Mouse (Mus musculus): Measurements from ENCODE around the gene Tbxas1.

DNA sequence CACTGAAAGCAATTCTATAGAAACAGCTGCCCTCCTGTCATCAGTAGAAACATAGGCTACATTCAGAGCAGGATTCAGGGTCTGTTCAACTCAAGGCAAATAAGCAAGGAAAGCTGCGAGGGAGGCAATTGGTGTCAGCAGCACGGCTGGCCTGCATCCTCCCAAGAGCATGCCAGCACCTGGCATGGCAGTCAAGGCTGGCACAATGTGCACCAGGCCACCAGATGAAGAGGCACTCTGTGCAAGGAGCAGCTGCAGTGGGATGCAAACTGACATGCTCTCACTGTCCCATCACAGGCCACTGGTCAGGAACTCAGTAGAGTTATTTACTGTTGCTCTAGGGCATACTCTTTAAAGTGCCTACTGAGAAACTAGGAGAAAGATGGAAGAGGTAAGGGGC is 34.8 kb upstream of the Tbxas1 start:
- no peak for TF ChIP-seq EP300 (IDR thresholded peaks at IDR 0.05)
- TF ChIP-seq CTCF (IDR thresholded peaks at IDR 0.05): no peak

Data from lung, postnatal 0 days (tissue).